Mouse (Mus musculus) embryonic facial prominence, embryonic 11.5 days (tissue): Measurements from ENCODE around the gene Saa4. TPM values are rescaled to one million over a fixed set of nuclear protein-coding genes. Genes with fewer than 3 reads are reported as not detected.
"Not testable (repeated sequence)": the region's sequence is repeated elsewhere in the genome, so short reads cannot be mapped to it uniquely, and the experiment has no call there.

Experiments used
- ATAC-seq: fragments of 200-750 bp; cut with Nextera tagmentation; replicated peaks from 2 replicates; pipeline ENCODE4 v1.8.0; 2017; ENCODE audit warnings: low read depth; ENCODE audit not compliant: insufficient number of reproducible peaks, low FRiP score, low TSS enrichment
- DNase-seq: peaks from one replicate; pipeline ENCODE4 v3.0.0-alpha.2; 2015; ENCODE audit warnings: low spot score
- H3K27ac ChIP-seq: fragments of 300-500 bp; sonication (generic); replicated peaks from 2 replicates; pipeline ENCODE4 v1.5.1; 2014; ENCODE audit warnings: mild to moderate bottlenecking, low read depth, low read length, control low read depth
- H3K27me3 ChIP-seq: fragments of 300-500 bp; sonication (generic); 2 replicates; pipeline ENCODE4 v1.6.1; 2014; ENCODE audit warnings: mild to moderate bottlenecking, low read length, moderate library complexity, mixed read lengths; ENCODE audit not compliant: control insufficient read depth, insufficient read depth
- H3K36me3 ChIP-seq: fragments of 300-500 bp; sonication (generic); replicated peaks from 2 replicates; pipeline ENCODE4 v1.6.1; 2014; ENCODE audit warnings: low read depth, mild to moderate bottlenecking, low read length, moderate library complexity, mixed read lengths; ENCODE audit not compliant: control insufficient read depth, insufficient read depth
- H3K4me1 ChIP-seq: fragments of 300-500 bp; sonication (generic); 2 replicates; pipeline ENCODE4 v1.6.1; 2014; ENCODE audit warnings: low read length, mixed read lengths; ENCODE audit not compliant: control insufficient read depth, insufficient read depth
- H3K4me2 ChIP-seq: fragments of 300-500 bp; sonication (generic); 2 replicates; pipeline ENCODE4 v1.6.1; 2014; ENCODE audit warnings: low read depth, mild to moderate bottlenecking, control low read depth, low read length, moderate library complexity
- H3K4me3 ChIP-seq: fragments of 300-500 bp; sonication (generic); 2 replicates; pipeline ENCODE4 v1.5.1; 2014; ENCODE audit warnings: low read depth, low read length, control low read depth
- H3K9ac ChIP-seq: fragments of 300-500 bp; sonication (generic); replicated peaks from 2 replicates; pipeline ENCODE4 v1.6.1; 2014; ENCODE audit warnings: mild to moderate bottlenecking, control low read depth, low read length
- H3K9me3 ChIP-seq: fragments of 300-500 bp; sonication (generic); replicated peaks from 2 replicates; pipeline ENCODE4 v1.6.1; 2016; ENCODE audit warnings: mild to moderate bottlenecking, low read length, inconsistent platforms, mixed read lengths; ENCODE audit not compliant: control insufficient read depth
- WGBS: fragments of 180-500 bp; shearing (Covaris S2); extraction: QIAGEN DNeasy Blood & Tissue Kit; methylation state at CpG from one replicate; pipeline ENCODE4 v1.1.7; 2014; 5-methylcytosine and 5-hydroxymethylcytosine counted together
- polyA plus RNA-seq: library from polyadenylated mRNA; unstranded; fragments of >200 nt; fragmentation: Nextera tagmentation; extraction: Ambion mirVana; gene quantifications from 2 replicates; pipeline ENCODE4 v1.2.1, GENCODE M21; 2014

The Saa4 gene
- polyA plus RNA-seq, 1 experiment from 2014 or later = not detected

DNA sequence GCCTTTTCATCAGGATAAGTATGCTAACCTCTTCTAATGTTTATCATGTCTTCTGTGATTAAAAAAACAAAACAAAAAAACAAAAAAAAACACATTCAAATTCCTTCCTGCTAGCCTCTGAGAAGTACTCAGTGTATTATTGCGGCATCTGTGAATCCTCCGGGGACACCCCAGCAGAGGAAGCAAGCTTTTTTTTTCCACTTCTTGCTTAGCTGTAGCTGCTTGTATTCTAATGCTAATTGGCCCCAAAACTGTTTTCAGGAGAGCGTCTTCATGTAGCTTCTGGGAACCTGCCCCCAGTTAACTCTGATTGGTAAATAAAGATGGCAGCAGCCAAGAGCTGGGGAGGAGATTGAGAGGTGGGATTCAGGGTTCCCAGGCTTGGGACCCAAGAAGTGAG, 16.1 kb upstream of the Saa4 start:
- Histone ChIP-seq H3K9me3 (no peaks in the 10 kb centered on the region), H3K27me3 (no peaks in the 10 kb centered on the region), H3K4me1 (no peaks in the 10 kb centered on the region), H3K27ac (no peak overlapping the region), H3K36me3 (no peaks in the 10 kb centered on the region), H3K4me3 (no peak overlapping the region), H3K9ac (no peak overlapping the region), H3K4me2 (no peak overlapping the region)
- no peak for ATAC-seq
- no peak for DNase-seq
- 51% methylated on average over 3 of the region's 3 CpGs for WGBS

DNA sequence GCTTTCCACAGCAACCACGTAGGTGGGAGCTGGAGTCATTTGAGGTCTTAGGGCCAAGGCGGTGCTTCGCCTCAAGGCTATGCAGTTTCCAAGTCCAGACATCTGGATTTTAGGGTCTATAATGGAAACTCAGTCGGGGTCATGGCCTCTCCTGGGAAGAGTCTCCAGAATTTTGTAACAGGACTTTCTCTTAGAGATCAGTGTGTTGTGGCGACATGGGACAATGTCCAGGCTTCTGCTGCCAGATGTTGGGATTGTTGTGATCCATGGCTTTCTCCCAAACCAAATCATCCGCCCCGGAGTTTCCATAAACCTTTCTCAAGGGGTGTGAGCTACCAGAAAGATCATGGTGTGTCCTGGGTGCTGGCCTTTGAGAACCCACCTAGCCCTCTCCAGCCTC, 14.0 kb upstream of the Saa4 start:
- ATAC-seq (no peak), DNase-seq (no peak)
- Histone ChIP-seq H3K27ac (no peak overlapping the region), H3K4me1 (no peaks in the 10 kb centered on the region), H3K9ac (no peak overlapping the region), H3K4me3 (no peak overlapping the region), H3K36me3 (no peaks in the 10 kb centered on the region), H3K27me3 (no peaks in the 10 kb centered on the region), H3K9me3 (no peaks in the 10 kb centered on the region), H3K4me2 (no peak overlapping the region)
- 72% methylated on average over 7 of the region's 7 CpGs for WGBS

DNA sequence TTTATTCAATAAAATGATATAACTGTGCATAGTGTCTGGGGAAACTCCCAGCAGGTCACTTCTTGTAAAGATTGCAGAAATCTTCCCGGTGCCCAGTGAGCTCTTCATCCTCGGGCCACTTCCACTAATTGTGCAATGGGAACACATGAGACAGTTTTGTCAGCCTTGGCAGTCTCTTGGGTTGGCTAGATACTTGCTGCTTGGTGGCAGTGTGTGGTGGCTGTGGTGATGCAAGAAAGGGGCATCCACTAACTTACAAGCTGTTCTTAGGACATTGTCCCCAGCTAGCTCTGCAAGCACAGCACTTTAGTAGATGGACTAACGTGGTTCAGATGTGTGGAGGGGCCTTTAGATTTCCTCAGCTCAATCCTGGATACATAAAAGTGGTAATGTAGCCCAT, 13.4 kb upstream of the Saa4 start:
- no peak overlapping the region for H3K4me2 ChIP-seq
- no peak overlapping the region for H3K9ac ChIP-seq
- H3K27ac ChIP-seq = no peak overlapping the region
- H3K27me3 ChIP-seq = no peaks in the 10 kb centered on the region
- WGBS = 68% methylated on average over 3 of the region's 3 CpGs
- H3K4me3 ChIP-seq = no peak overlapping the region
- no peaks in the 10 kb centered on the region for H3K36me3 ChIP-seq
- ATAC-seq (no peak), DNase-seq (no peak)
- H3K4me1 ChIP-seq = no peaks in the 10 kb centered on the region
- no peaks in the 10 kb centered on the region for H3K9me3 ChIP-seq

DNA sequence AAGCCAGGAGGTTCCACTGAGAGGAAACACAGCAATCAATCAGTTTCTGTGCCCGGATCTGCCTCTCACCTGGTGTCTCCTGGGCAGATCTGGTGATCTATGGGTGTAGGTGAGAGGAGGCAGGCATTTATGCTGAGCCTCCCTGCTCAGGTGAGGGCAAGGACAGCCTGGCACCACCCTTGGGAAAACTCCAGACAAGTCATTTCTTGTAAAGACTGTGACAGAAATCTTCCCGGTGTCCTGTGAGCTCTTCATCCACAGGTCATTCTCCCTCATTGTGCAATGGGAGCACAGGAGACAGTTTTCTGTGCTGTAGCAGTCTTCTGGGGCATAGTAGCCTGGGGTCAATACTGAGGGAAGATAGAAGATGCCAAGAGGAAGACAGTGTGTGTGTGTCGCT, 10.5 kb upstream of the Saa4 start, which contains the start of gene Saa1:
TSS of gene Saa1 (minus strand) at position 101 of the 400 bp plus-strand sequence.
- ATAC-seq, H3K4me2 ChIP-seq, H3K4me3 ChIP-seq, DNase-seq, H3K36me3 ChIP-seq, H3K27me3 ChIP-seq, H3K9me3 ChIP-seq, H3K4me1 ChIP-seq, H3K9ac ChIP-seq, H3K27ac ChIP-seq: not testable (repeated sequence)
- 80% methylated on average over 3 of the region's 3 CpGs for WGBS

DNA sequence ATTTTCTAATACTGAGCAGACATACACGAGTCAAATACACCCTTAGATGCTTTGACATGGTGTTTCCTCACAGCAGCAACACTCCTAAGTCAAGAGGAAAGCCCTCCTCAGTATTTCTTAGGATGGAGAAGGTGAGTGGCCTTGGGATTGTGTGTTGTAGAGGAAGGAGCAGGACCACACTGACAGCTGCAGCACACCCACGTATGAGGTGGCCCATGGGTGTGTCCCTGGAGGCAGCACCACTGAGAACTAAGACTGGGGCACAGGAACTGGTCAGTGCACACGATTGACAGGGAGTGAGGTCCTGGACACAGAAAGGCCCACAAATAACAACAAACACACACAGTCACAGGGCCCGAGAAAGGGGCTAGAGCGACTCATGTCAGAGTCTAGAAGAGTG, 7.6 kb upstream of the Saa4 start:
- not testable (repeated sequence) for ATAC-seq, H3K27ac ChIP-seq, DNase-seq, H3K27me3 ChIP-seq, H3K4me1 ChIP-seq, H3K36me3 ChIP-seq, H3K4me2 ChIP-seq, H3K4me3 ChIP-seq, H3K9ac ChIP-seq, H3K9me3 ChIP-seq
- WGBS = 75% methylated on average over 5 of the region's 5 CpGs

DNA sequence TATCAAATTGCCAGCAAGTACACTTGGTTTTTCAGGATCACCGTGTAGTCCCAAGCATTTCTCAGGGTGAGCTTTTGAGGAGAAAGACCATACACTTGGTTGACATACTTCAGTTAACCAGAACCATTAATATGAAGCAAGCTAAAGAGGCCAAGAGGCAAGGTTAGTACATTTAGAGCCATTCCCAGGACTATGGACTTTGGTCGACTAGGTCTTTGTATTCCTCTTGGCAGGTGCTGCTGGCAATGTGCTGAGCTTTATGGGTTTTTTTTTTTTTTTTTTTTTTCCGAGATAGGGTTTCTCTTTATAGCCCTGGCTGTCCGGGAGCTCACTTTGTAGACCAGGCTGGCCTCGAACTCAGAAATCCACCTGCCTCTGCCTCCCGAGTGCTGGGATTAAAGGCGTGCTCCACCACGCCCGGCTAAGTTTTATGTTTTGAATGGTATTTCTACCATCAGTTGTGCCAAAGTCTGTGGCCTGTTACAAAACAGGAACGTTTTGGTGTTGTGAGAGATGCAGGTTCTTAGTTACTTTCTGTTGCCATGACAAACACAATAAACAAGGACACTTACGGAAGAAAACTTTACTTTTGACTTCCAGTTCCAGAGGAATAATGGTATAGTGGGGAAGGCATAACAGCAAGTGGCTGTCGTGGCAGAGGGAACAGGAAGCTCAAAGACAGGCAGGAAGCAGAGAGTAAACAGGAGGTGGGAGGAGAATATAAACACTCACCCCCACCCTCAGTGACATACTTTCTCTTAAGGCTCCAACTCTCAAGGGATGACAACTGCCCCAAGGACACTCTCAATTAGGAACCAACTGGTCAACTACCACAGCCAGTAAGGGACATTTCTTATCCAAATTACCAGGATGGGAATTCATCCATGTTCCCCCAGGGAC, 6.4 kb upstream of the Saa4 start:
- ATAC-seq = no peak
- no peak overlapping the region for H3K9ac ChIP-seq
- no peaks in the 10 kb centered on the region for H3K36me3 ChIP-seq
- no peak overlapping the region for H3K4me2 ChIP-seq
- H3K27ac ChIP-seq = no peak overlapping the region
- no peaks in the 10 kb centered on the region for H3K9me3 ChIP-seq
- H3K4me3 ChIP-seq = no peak overlapping the region
- DNase-seq = no peak
- H3K4me1 ChIP-seq = no peaks in the 10 kb centered on the region
- 82% methylated on average over 12 of the region's 12 CpGs for WGBS
- H3K27me3 ChIP-seq = no peaks in the 10 kb centered on the region

DNA sequence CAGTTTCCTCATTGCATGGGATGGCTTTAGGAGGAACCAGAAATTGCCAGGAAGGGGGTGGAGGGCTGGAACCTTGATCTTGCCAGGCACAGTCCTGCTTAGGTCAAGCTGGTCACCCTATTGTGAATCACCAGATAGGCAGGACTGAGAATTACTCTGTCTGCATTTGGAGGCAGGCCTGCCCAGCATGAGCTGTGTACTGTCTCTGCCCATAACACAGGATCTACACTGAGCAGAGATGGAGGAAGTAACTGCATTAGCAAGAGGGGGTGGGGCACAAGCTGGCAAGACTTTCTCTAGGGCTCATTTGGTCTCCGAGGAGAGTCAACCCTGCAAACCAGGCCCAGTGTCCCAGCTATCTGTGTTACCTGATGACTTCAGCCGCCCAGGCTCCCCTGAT, 2.6 kb upstream of the Saa4 start:
- DNase-seq (no peak), ATAC-seq (no peak)
- WGBS = 84% methylated on average over 2 of the region's 2 CpGs
- Histone ChIP-seq H3K36me3 (no peaks in the 10 kb centered on the region), H3K4me3 (no peak overlapping the region), H3K4me2 (no peak overlapping the region), H3K27me3 (no peaks in the 10 kb centered on the region), H3K9ac (no peak overlapping the region), H3K9me3 (no peaks in the 10 kb centered on the region), H3K4me1 (no peaks in the 10 kb centered on the region), H3K27ac (no peak overlapping the region)

DNA sequence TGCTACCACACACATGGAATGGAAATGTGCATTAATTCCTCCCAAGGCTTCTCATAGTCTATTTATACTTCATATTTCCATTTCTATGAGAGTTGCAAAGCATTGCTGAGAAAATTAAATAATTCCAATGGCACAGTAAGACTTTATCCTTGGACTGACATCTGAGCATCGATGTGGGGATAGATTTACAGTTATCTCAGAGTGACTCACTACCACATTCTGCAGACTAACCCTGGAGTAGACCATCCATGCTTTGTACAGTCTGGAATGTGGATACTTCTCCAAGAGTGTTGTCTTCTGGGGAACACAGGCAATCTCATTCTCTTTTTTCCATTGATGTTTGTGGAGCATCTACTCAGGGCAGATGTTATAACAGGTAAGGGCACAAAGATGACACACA, 4.8 kb downstream of the Saa4 start:
- Histone ChIP-seq H3K36me3 (no peaks in the 10 kb centered on the region), H3K27me3 (no peaks in the 10 kb centered on the region), H3K4me2 (no peak overlapping the region), H3K9me3 (no peaks in the 10 kb centered on the region), H3K4me3 (no peak overlapping the region), H3K27ac (no peak overlapping the region), H3K9ac (no peak overlapping the region), H3K4me1 (no peaks in the 10 kb centered on the region)
- ATAC-seq = no peak
- DNase-seq = no peak
- 93% methylated on average over 1 of the region's 1 CpGs for WGBS
